8 mouse cellular contexts compared by ENCODE assay signal in the genomic region with DNA sequence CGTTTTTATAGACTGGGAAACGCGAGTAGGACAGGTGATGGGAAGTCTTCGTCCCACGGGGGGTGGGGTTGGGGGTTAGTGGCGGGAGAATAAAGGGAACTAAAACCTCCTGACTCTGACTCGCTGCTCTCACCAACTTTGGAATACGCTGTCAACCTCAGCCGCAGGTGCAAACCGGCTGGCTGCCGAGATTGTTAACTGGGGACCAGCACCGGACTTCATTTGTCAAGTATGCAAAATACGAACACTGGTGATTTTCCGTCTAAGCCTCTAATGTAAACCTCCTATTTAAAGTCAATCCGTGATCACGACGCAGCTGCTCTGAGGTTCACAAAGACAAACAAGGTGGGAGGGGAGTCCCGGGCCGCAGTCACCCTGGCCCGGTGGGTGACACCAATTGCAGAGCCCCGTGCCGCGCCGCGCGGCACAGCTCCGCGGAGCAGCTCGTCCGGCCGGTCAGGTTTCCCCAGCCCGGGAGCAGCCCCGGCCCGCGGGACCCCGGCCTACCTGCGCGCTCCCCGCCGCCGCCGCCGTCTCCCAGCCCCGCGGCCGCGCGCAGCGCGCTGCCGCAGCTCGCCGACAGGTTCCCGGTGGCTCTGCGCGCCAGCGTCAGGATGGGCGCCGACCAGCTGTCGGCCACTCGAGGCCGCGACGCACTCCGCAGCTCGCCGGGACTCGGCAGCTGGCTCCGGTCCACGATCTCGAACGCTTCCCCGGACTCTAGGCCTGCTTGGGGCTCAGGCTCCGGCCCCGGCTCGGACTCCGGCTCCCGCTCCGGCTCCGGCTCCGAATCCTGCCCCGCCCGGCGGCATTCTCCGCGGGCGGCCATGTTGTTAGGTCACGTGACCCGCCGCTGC. TPM values are rescaled to one million over a fixed set of nuclear protein-coding genes. Genes with fewer than 3 reads are reported as not detected.
DNase-seq lines count a peak whose midpoint lies in the region; ATAC-seq and TF ChIP-seq lines count a peak whose summit lies in the region.

Gene Rufy1 (minus strand): TSS at position 849 of the 857 bp plus-strand sequence.

- no peaks in the 10 kb centered on the region for H3K27me3 ChIP-seq in heart, embryonic 13.5 days (replicated peaks)
- no peaks in the 10 kb centered on the region for H3K27me3 ChIP-seq in kidney, postnatal 0 days (ENCODE audit: insufficient read depth, low read length)
- no peaks in the 10 kb centered on the region for H3K27me3 ChIP-seq in liver, embryonic 11.5 days (replicated peaks; ENCODE audit: control insufficient read depth, insufficient read depth, low read length)
- no peaks in the 10 kb centered on the region for H3K27me3 ChIP-seq in myocyte (ENCODE audit: control insufficient read depth, insufficient read depth, insufficient read length)

- peak; percentile 95 for ATAC-seq in erythroid progenitor cell, adult 5-6 weeks (replicated peaks; ENCODE audit: low FRiP score, poor library complexity, severe bottlenecking)
- ATAC-seq in heart, embryonic 13.5 days (ENCODE audit: extremely low read depth, insufficient number of reproducible peaks, low FRiP score, low TSS enrichment): peak; percentile 75
- ATAC-seq in kidney, postnatal 0 days (replicated peaks; ENCODE audit: low FRiP score, low read depth): peak; percentile 78
- ATAC-seq in liver, embryonic 11.5 days (replicated peaks; ENCODE audit: low FRiP score): peak; percentile 78

- H3ac ChIP-seq in myocyte (ENCODE audit: control insufficient read depth, insufficient read length): peak within 1 kb of the TSS; percentile 93

- WGBS in heart, embryonic 13.5 days: under 1% methylated on average over 90 of the region's 90 CpGs
- WGBS in kidney, postnatal 0 days: under 1% methylated on average over 88 of the region's 90 CpGs
- WGBS in liver, embryonic 11.5 days: under 1% methylated on average over 88 of the region's 90 CpGs

- peak within 1 kb of the TSS; percentile 88 for H3K4me3 ChIP-seq in heart, embryonic 13.5 days
- peak within 1 kb of the TSS; percentile 85 for H3K4me3 ChIP-seq in kidney, postnatal 0 days (replicated peaks; ENCODE audit: low read depth, low read length)
- peak within 1 kb of the TSS; percentile 78 for H3K4me3 ChIP-seq in liver, embryonic 11.5 days (ENCODE audit: low read depth, low read length)
- H3K4me3 ChIP-seq in myocyte: peak within 1 kb of the TSS; percentile 50

- H3K36me3 ChIP-seq in heart, embryonic 13.5 days: no peaks in the 10 kb centered on the region
- H3K36me3 ChIP-seq in kidney, postnatal 0 days (ENCODE audit: insufficient read depth, low read length): no peaks in the 10 kb centered on the region
- no peaks in the 10 kb centered on the region for H3K36me3 ChIP-seq in liver, embryonic 11.5 days (ENCODE audit: control insufficient read depth, insufficient read depth, low read length)
- no peaks in the 10 kb centered on the region for H3K36me3 ChIP-seq in myocyte (ENCODE audit: control insufficient read depth, insufficient read depth)

- no peaks in the 10 kb centered on the region for H3K79me2 ChIP-seq in myocyte (ENCODE audit: control insufficient read depth, insufficient read depth)

- DNase-seq in CD4-positive, CD25-positive, alpha-beta regulatory T cell, adult 2 months (ENCODE audit: low read depth, low spot score): peak; percentile 88
- peak; percentile 57 for DNase-seq in brain, embryonic 18.5 days (ENCODE audit: low read depth, low spot score)
- peak; percentile 92 for DNase-seq in kidney, postnatal 0 days (ENCODE audit: low spot score)
- peak; percentile 87 for DNase-seq in liver, embryonic 11.5 days (ENCODE audit: low spot score)
- peak; percentile 83 to 94 for DNase-seq in spleen, postnatal 4 days (ENCODE audit: low spot score in 2 of 2)

- H3K4me2 ChIP-seq in heart, embryonic 13.5 days: peak within 1 kb of the TSS; percentile 88
- peak within 1 kb of the TSS; percentile 77 for H3K4me2 ChIP-seq in kidney, postnatal 0 days (ENCODE audit: low read length)
- peak within 1 kb of the TSS; percentile 87 for H3K4me2 ChIP-seq in liver, embryonic 11.5 days
- H3K4me2 ChIP-seq in myocyte (ENCODE audit: low read depth): peak within 1 kb of the TSS; percentile 82

- peak within 1 kb of the TSS; percentile 94 for H3K9ac ChIP-seq in heart, embryonic 13.5 days
- peak within 1 kb of the TSS; percentile 97 for H3K9ac ChIP-seq in kidney, postnatal 0 days (ENCODE audit: low read depth, low read length)
- peak within 1 kb of the TSS; percentile 90 for H3K9ac ChIP-seq in liver, embryonic 11.5 days (ENCODE audit: low read depth, low read length)

- H3K27ac ChIP-seq in heart, embryonic 13.5 days (replicated peaks): peak within 1 kb of the TSS; percentile 93
- H3K27ac ChIP-seq in kidney, postnatal 0 days: peak within 1 kb of the TSS; percentile 98
- H3K27ac ChIP-seq in liver, embryonic 11.5 days (ENCODE audit: low read depth, low read length): peak within 1 kb of the TSS; percentile 82

- peak; percentile 2; the same call in 1 of the 2 replicates for TF ChIP-seq CTCF in kidney, postnatal 0 days (IDR thresholded peaks at IDR 0.05; ENCODE audit: low read depth)

- H3K4me1 ChIP-seq in heart, embryonic 13.5 days: peaks cover 13% of the 10 kb centered on the region
- H3K4me1 ChIP-seq in kidney, postnatal 0 days (replicated peaks; ENCODE audit: insufficient read depth, low read length): peaks cover 6% of the 10 kb centered on the region; the same call in 1 of the 2 replicates
- H3K4me1 ChIP-seq in liver, embryonic 11.5 days (replicated peaks; ENCODE audit: control insufficient read depth, insufficient read depth, low read length): peaks cover 3% of the 10 kb centered on the region; the same call in 1 of the 2 replicates

- H3K9me3 ChIP-seq in heart, embryonic 13.5 days: no peaks in the 10 kb centered on the region
- no peaks in the 10 kb centered on the region for H3K9me3 ChIP-seq in kidney, postnatal 0 days (replicated peaks; ENCODE audit: low read length)
- no peaks in the 10 kb centered on the region for H3K9me3 ChIP-seq in liver, embryonic 11.5 days (ENCODE audit: control insufficient read depth, low read length)

- TF ChIP-seq POLR2A in myocyte (IDR thresholded peaks at IDR 0.05; ENCODE audit: insufficient read length, low read depth): peak; percentile 74

TF ChIP-seq in myocyte, 11 proteins besides CTCF, POLR2A, EP300 and RAD21:
- peak; percentile 3 for TF ChIP-seq TCF12 (IDR thresholded peaks at IDR 0.05; ENCODE audit: insufficient read depth, poor library complexity, severe bottlenecking)
- TF ChIP-seq POLR2AphosphoS2 (IDR thresholded peaks at IDR 0.05; ENCODE audit: insufficient read length, low read depth): peak; percentile 58
- TF ChIP-seq TCF3 (IDR thresholded peaks at IDR 0.05; ENCODE audit: insufficient read length, low read depth): no peak
- peak in 2 of 3 experiments; percentile 53 to 82 for TF ChIP-seq MYOD1 (IDR thresholded peaks at IDR 0.05; ENCODE audit: control insufficient read depth in 1 of 3, insufficient read length in 2 of 3, low read depth in 2 of 3)
- TF ChIP-seq USF1 (IDR thresholded peaks at IDR 0.05; ENCODE audit: low read depth): no peak
- TF ChIP-seq MAX (IDR thresholded peaks at IDR 0.05; ENCODE audit: low read depth): no peak
- no peak for TF ChIP-seq SRF (IDR thresholded peaks at IDR 0.05; ENCODE audit: control insufficient read depth, insufficient read length, low read depth)
- TF ChIP-seq E2F4 (IDR thresholded peaks at IDR 0.05; ENCODE audit: insufficient read depth): no peak
- no peak for TF ChIP-seq CEBPB (IDR thresholded peaks at IDR 0.05; ENCODE audit: insufficient read depth, poor library complexity, severe bottlenecking)
- TF ChIP-seq MYOG (IDR thresholded peaks at IDR 0.05; ENCODE audit: control insufficient read depth in 1 of 3, insufficient read depth in 1 of 3, insufficient read length in 2 of 3, low read depth in 2 of 3): peak in 2 of 3 experiments; percentile 87
- no peak for TF ChIP-seq REST (IDR thresholded peaks at IDR 0.05; ENCODE audit: insufficient read depth, insufficient read length)

RNA-seq across cellular contexts. Expression of gene Rufy1, which starts in this region (rescaled TPM):
- total RNA-seq in erythroid progenitor cell, adult 5-6 weeks (2015; ENCODE audit: low replicate concordance): 13.4 and 13.7 TPM in 2 replicates
- 8.6 and 10.3 TPM in 2 replicates for total RNA-seq in erythroid progenitor cell, adult 5-6 weeks (2017; ENCODE audit: low replicate concordance)
- polyA plus RNA-seq in heart, embryonic 13.5 days (2015; fragmentation: Nextera tagmentation; extraction: Ambion mirVana): 19.5 and 22.2 TPM in 2 replicates
- 29.0 and 31.7 TPM in 2 replicates for polyA plus RNA-seq in kidney, postnatal 0 days (2015; fragmentation: Nextera tagmentation; extraction: Ambion mirVana)
- polyA plus RNA-seq in liver, embryonic 11.5 days (2014; fragmentation: Nextera tagmentation; extraction: Ambion mirVana): 18.7 and 19.2 TPM in 2 replicates
- polyA plus RNA-seq in myocyte (2012; fragmentation: generic; extraction: Trizol): 13.9 TPM

Comparison
In these comparisons a context has a peak if more than half of its experiments do, and no peak if none do; other contexts are left out.
1. Peak in every context shown above with its lines: DNase-seq, ATAC-seq, H3K4me3 ChIP-seq and H3K27ac ChIP-seq.